28 mouse cellular contexts compared by ENCODE assay signal in the genomic region with DNA sequence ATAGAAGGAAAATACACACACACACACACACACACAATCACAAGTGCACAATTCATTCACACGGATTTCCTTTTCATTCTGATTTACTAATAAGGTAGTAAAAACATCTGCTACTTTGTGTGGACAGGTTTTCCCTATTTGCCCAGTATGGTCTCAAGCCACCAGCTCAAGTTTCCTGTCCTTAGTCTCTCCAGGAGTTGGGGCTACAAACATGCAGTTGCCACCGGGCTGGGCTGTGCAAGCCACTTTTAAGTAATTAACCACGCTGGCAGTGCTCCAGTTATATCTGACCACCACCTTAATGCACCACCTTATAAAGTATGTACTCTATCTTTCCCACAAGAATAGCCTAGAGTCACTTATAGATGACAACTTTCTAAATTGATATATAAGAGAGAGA. TPM values are rescaled to one million over a fixed set of nuclear protein-coding genes. Genes with fewer than 3 reads are reported as not detected.
DNase-seq lines count a peak whose midpoint lies in the region; ATAC-seq and TF ChIP-seq lines count a peak whose summit lies in the region.
"Had no signal": no experiment of that assay in that cellular context is flagged by ENCODE, and none has a peak within 500 bp of the region (broad histone marks: within the 10 kb centered on the region; RNA-seq: fewer than 3 reads in every experiment).

No protein-coding gene starts in this region.

- no peak overlapping the region for H3K9ac ChIP-seq in forebrain, embryonic 13.5 days
- H3K9ac ChIP-seq in forebrain, postnatal 0 days: no peak overlapping the region
- no peak overlapping the region for H3K9ac ChIP-seq in midbrain, postnatal 0 days (replicated peaks; ENCODE audit: low read length, poor library complexity, severe bottlenecking)
- H3K9ac ChIP-seq in ES-E14 (ENCODE audit: insufficient read depth, low read depth, low read length, poor library complexity, severe bottlenecking): no peak overlapping the region
- H3K9ac ChIP-seq in heart, adult 2 months (ENCODE audit: low read depth, low read length): no peak overlapping the region
- H3K9ac ChIP-seq: embryonic facial prominence, embryonic 13.5 days; heart, embryonic 15.5 days; hindbrain, embryonic 13.5 days; kidney, embryonic 15.5 days; limb, embryonic 13.5 days; liver, embryonic 12.5 days had no signal

- no peak for TF ChIP-seq EP300 in heart, adult 2 months (IDR thresholded peaks at IDR 0.05; ENCODE audit: insufficient read depth, low read depth, low read length)

- TF ChIP-seq CTCF in forebrain, postnatal 0 days (IDR thresholded peaks at IDR 0.05; ENCODE audit: low read depth): no peak
- no peak for TF ChIP-seq CTCF in midbrain, postnatal 0 days (IDR thresholded peaks at IDR 0.05)
- TF ChIP-seq CTCF in heart, adult 2 months (IDR thresholded peaks at IDR 0.05): no peak

- no peaks in the 10 kb centered on the region for H3K36me3 ChIP-seq in forebrain, embryonic 13.5 days (ENCODE audit: poor library complexity, severe bottlenecking)
- H3K36me3 ChIP-seq in forebrain, postnatal 0 days (ENCODE audit: insufficient read depth): no peaks in the 10 kb centered on the region
- H3K36me3 ChIP-seq in midbrain, embryonic 10.5 days: 0 out of 2 replicates have a peak, but pooled peaks cover 3% of the 10 kb centered on the region
- H3K36me3 ChIP-seq in midbrain, postnatal 0 days (ENCODE audit: insufficient read depth, low read length): no peaks in the 10 kb centered on the region; the same call in 1 of the 2 replicates
- no peaks in the 10 kb centered on the region for H3K36me3 ChIP-seq in ES-E14 (ENCODE audit: control insufficient read depth, insufficient read depth, low read length, poor library complexity, severe bottlenecking)
- no peaks in the 10 kb centered on the region for H3K36me3 ChIP-seq in myocyte (ENCODE audit: control insufficient read depth, insufficient read depth)
- no peaks in the 10 kb centered on the region for H3K36me3 ChIP-seq in heart, adult 2 months (ENCODE audit: control insufficient read depth, insufficient read depth, low read length)
- H3K36me3 ChIP-seq: heart, embryonic 15.5 days; hindbrain, embryonic 13.5 days; kidney, embryonic 15.5 days; liver, embryonic 12.5 days had no signal

- no peaks in the 10 kb centered on the region for H3K27me3 ChIP-seq in forebrain, embryonic 13.5 days
- no peaks in the 10 kb centered on the region for H3K27me3 ChIP-seq in forebrain, postnatal 0 days (ENCODE audit: insufficient read depth, low read length)
- peaks cover 94% of the 10 kb centered on the region for H3K27me3 ChIP-seq in midbrain, embryonic 10.5 days (ENCODE audit: low read depth, poor library complexity, severe bottlenecking)
- no peaks in the 10 kb centered on the region for H3K27me3 ChIP-seq in midbrain, postnatal 0 days (ENCODE audit: insufficient read depth, low read length)
- no peaks in the 10 kb centered on the region for H3K27me3 ChIP-seq in myocyte (ENCODE audit: control insufficient read depth, insufficient read depth, insufficient read length)
- no peaks in the 10 kb centered on the region for H3K27me3 ChIP-seq in heart, adult 2 months (ENCODE audit: control insufficient read depth, insufficient read depth, low read length)
- H3K27me3 ChIP-seq: CH12.LX; embryonic facial prominence, embryonic 13.5 days; kidney, embryonic 15.5 days; limb, embryonic 13.5 days; liver, embryonic 12.5 days; megakaryocyte, embryonic 14.5 days had no signal

- no peak overlapping the region for H3K4me3 ChIP-seq in forebrain, embryonic 13.5 days
- no peak overlapping the region for H3K4me3 ChIP-seq in forebrain, postnatal 0 days (ENCODE audit: low read depth, low read length)
- H3K4me3 ChIP-seq in midbrain, embryonic 10.5 days: 0 out of 2 replicates have a peak overlapping the region, but pooled peaks have one; percentile 37
- H3K4me3 ChIP-seq in midbrain, postnatal 0 days (ENCODE audit: low read depth, low read length): no peak overlapping the region
- no peak overlapping the region for H3K4me3 ChIP-seq in ES-E14 (ENCODE audit: insufficient read depth in 1 of 2, low read depth in 1 of 2, low read length in 2 of 2, poor library complexity in 1 of 2, severe bottlenecking in 1 of 2)
- no peak overlapping the region for H3K4me3 ChIP-seq in myocyte
- H3K4me3 ChIP-seq in heart, adult 2 months: no peak overlapping the region
- H3K4me3 ChIP-seq: embryonic facial prominence, embryonic 13.5 days; heart, embryonic 15.5 days; hindbrain, embryonic 13.5 days; kidney, embryonic 15.5 days; limb, embryonic 13.5 days; liver, embryonic 12.5 days; megakaryocyte, embryonic 14.5 days had no signal

- intact Hi-C loops in heart, adult 2 months (cut with DNase I): loop anchor here (10.0 kb wide), 1 partner anchor 65 kb away; no protein-coding TSS in a partner anchor

- no peak overlapping the region for H3K4me2 ChIP-seq in forebrain, embryonic 13.5 days
- no peak overlapping the region for H3K4me2 ChIP-seq in forebrain, postnatal 0 days (ENCODE audit: low read depth)
- H3K4me2 ChIP-seq in midbrain, postnatal 0 days (ENCODE audit: low read depth, low read length, poor library complexity, severe bottlenecking): no peak overlapping the region
- peak overlapping the region; percentile 58 for H3K4me2 ChIP-seq in myocyte (ENCODE audit: low read depth)
- H3K4me2 ChIP-seq: embryonic facial prominence, embryonic 13.5 days; heart, embryonic 15.5 days; hindbrain, embryonic 13.5 days; kidney, embryonic 15.5 days; limb, embryonic 13.5 days; liver, embryonic 12.5 days had no signal

- WGBS in forebrain, embryonic 13.5 days: 5% methylated on average over 3 of the region's 3 CpGs
- WGBS in forebrain, postnatal 0 days: 4% methylated on average over 3 of the region's 3 CpGs
- WGBS in midbrain, embryonic 10.5 days: 16% methylated on average over 3 of the region's 3 CpGs
- WGBS in midbrain, postnatal 0 days: 13% methylated on average over 3 of the region's 3 CpGs
- 63% methylated on average over 3 of the region's 3 CpGs for WGBS in heart, adult 2 months

- peak overlapping the region; percentile 16; the same call in 1 of the 2 replicates for H3K27ac ChIP-seq in forebrain, embryonic 13.5 days
- H3K27ac ChIP-seq in forebrain, postnatal 0 days (ENCODE audit: low read depth, low read length): no peak overlapping the region
- no peak overlapping the region for H3K27ac ChIP-seq in midbrain, embryonic 10.5 days (replicated peaks)
- H3K27ac ChIP-seq in midbrain, postnatal 0 days (ENCODE audit: low read depth, low read length): no peak overlapping the region
- H3K27ac ChIP-seq in ES-E14 (ENCODE audit: insufficient read depth, low read depth, low read length, poor library complexity, severe bottlenecking): peak overlapping the region; percentile 35; the same call in 1 of the 2 replicates
- H3K27ac ChIP-seq in heart, adult 2 months: no peak overlapping the region
- H3K27ac ChIP-seq: heart, embryonic 15.5 days; hindbrain, embryonic 13.5 days; limb, embryonic 13.5 days; liver, embryonic 12.5 days had no signal

- H3K9me3 ChIP-seq in forebrain, embryonic 13.5 days (replicated peaks): no peaks in the 10 kb centered on the region
- no peaks in the 10 kb centered on the region for H3K9me3 ChIP-seq in forebrain, postnatal 0 days (ENCODE audit: low read length)
- 0 out of 2 replicates have a peak, but pooled peaks cover under 1% of the 10 kb centered on the region for H3K9me3 ChIP-seq in midbrain, embryonic 10.5 days (replicated peaks)
- no peaks in the 10 kb centered on the region for H3K9me3 ChIP-seq in midbrain, postnatal 0 days (ENCODE audit: low read length)
- H3K9me3 ChIP-seq in ES-E14 (ENCODE audit: control insufficient read depth, insufficient read depth, low read depth, low read length): no peaks in the 10 kb centered on the region
- H3K9me3 ChIP-seq: embryonic facial prominence, embryonic 13.5 days; heart, embryonic 15.5 days; hindbrain, embryonic 13.5 days; kidney, embryonic 15.5 days; limb, embryonic 13.5 days; liver, embryonic 12.5 days; megakaryocyte, embryonic 14.5 days had no signal

- no peak overlapping the region for H3ac ChIP-seq in myocyte (ENCODE audit: control insufficient read depth, insufficient read length)

- no peak for TF ChIP-seq POLR2A in myocyte (IDR thresholded peaks at IDR 0.05; ENCODE audit: insufficient read length, low read depth)
- no peak for TF ChIP-seq POLR2A in heart, adult 2 months (IDR thresholded peaks at IDR 0.05; ENCODE audit: insufficient read depth, low read depth, low read length)

- in situ Hi-C loops in ES-E14 (cut with MboI; ENCODE audit: low sequenced_read_pairs in 2 of 2, unreplicated experiment in 2 of 2): no loop called here

- H3K4me1 ChIP-seq in forebrain, embryonic 13.5 days: peaks cover 31% of the 10 kb centered on the region
- peaks cover 2% of the 10 kb centered on the region; the same call in 1 of the 2 replicates for H3K4me1 ChIP-seq in forebrain, postnatal 0 days (ENCODE audit: insufficient read depth)
- H3K4me1 ChIP-seq in midbrain, embryonic 10.5 days: peaks cover 52% of the 10 kb centered on the region
- H3K4me1 ChIP-seq in midbrain, postnatal 0 days (ENCODE audit: insufficient read depth, low read length): no peaks in the 10 kb centered on the region
- H3K4me1 ChIP-seq in ES-E14 (ENCODE audit: control insufficient read depth in 2 of 2, insufficient read depth in 2 of 2, low read length in 2 of 2, poor library complexity in 1 of 2): peaks cover 18 to 38% of the 10 kb centered on the region in 2 experiments
- peaks cover 2% of the 10 kb centered on the region; the same call in 1 of the 2 replicates for H3K4me1 ChIP-seq in heart, adult 2 months (ENCODE audit: control insufficient read depth, insufficient read depth, low read length)
- H3K4me1 ChIP-seq: heart, embryonic 15.5 days had no signal

- DNase-seq in forebrain, postnatal 0 days: no peak
- DNase-seq in midbrain, embryonic 10.5 days (ENCODE audit: low spot score): no peak
- DNase-seq in midbrain, postnatal 0 days (ENCODE audit: low spot score): no peak
- no peak for DNase-seq in ES-E14 (ENCODE audit: low read depth, low spot score)
- DNase-seq in heart, adult 2 months: no peak
- DNase-seq in layer of hippocampus, adult 11-12 months (ENCODE audit: low spot score): no peak
- DNase-seq: adrenal gland, adult 8-10 months; cerebellum, adult 2 months; cerebellum, postnatal 25 days; gastrocnemius, postnatal 25 days; heart, postnatal 36 days; kidney, adult 11 months; kidney, postnatal 36 days; layer of hippocampus, adult 9-11 months; right cerebral cortex, postnatal 4 days; thymus, adult 18-20 months; thymus, postnatal 36 days had no signal

- no peak for ATAC-seq in forebrain, embryonic 13.5 days
- ATAC-seq in forebrain, postnatal 0 days: no peak
- no peak for ATAC-seq in midbrain, postnatal 0 days (ENCODE audit: low FRiP score)
- ATAC-seq: activated CD4-positive, CD25-positive, alpha-beta regulatory T cell, adult 4 months; liver, embryonic 12.5 days had no signal

- H3K79me2 ChIP-seq in myocyte (ENCODE audit: control insufficient read depth, insufficient read depth): peaks cover 63% of the 10 kb centered on the region
- H3K79me2 ChIP-seq in heart, adult 2 months (replicated peaks; ENCODE audit: control insufficient read depth, insufficient read depth, low read length): peaks cover 5% of the 10 kb centered on the region

RNA-seq across cellular contexts. Expression of gene Sipa1l3, which starts 29.1 kb away (rescaled TPM):
- polyA plus RNA-seq in forebrain, embryonic 13.5 days (2015; fragmentation: Nextera tagmentation; extraction: Ambion mirVana): 9.1 and 15.4 TPM in 2 replicates
- 26.6 and 44.1 TPM in 2 replicates for total RNA-seq in forebrain, postnatal 0 days (2014; rRNA removed)
- 5.7 and 12.1 TPM in 2 replicates for polyA plus RNA-seq in forebrain, postnatal 0 days (2015; fragmentation: Nextera tagmentation; extraction: Ambion mirVana)
- polyA plus RNA-seq in midbrain, embryonic 10.5 days (2016; fragmentation: Nextera tagmentation; extraction: Ambion mirVana): 8.4 and 8.7 TPM in 2 replicates
- 72.8 and 80.7 TPM in 2 replicates for total RNA-seq in midbrain, postnatal 0 days (2014; rRNA removed)
- 12.9 and 13.9 TPM in 2 replicates for polyA plus RNA-seq in midbrain, postnatal 0 days (2015; fragmentation: Nextera tagmentation; extraction: Ambion mirVana)
- total RNA-seq in ES-E14 (2012; rRNA removed): 27.5 and 33.2 TPM in 2 replicates
- 19.0 TPM for polyA plus RNA-seq in myocyte (2012; fragmentation: generic; extraction: Trizol)
- total RNA-seq in heart, adult 2 months (2021): 10 to 100 TPM in 1 of 2 experiments, 1 to 10 TPM in 1; 8.9 to 10.7 TPM
- polyA plus RNA-seq in heart, adult 2 months (2012; rRNA removed): 9.1 and 11.5 TPM in 2 replicates

Comparison
In these comparisons a context has a peak if more than half of its experiments do, and no peak if none do; other contexts are left out.
1. H3K27ac ChIP-seq: peak in forebrain, embryonic 13.5 days (single experiment) and ES-E14 (single experiment); none in forebrain, postnatal 0 days (single experiment), midbrain, embryonic 10.5 days (single experiment), midbrain, postnatal 0 days (single experiment) and heart, adult 2 months (single experiment).